Mouse (Mus musculus) cortical plate, adult 2 months (tissue): Measurements from ENCODE around the gene Pan3.

ENCODE experiments used
- CTCF ChIP-seq: fragments of 200-500 bp; IDR thresholded peaks from 2 replicates; pipeline ENCODE4 v1.5.1; 2011; ENCODE audit warnings: mild to moderate bottlenecking, control low read depth, low read length; ENCODE audit not compliant: insufficient read depth; ENCODE audit errors: extremely low read depth
- POLR2A ChIP-seq: fragments of 200-500 bp; IDR thresholded peaks from 2 replicates; pipeline ENCODE4 v1.6.1; 2011; ENCODE audit warnings: mild to moderate bottlenecking, low read length, control low read depth; ENCODE audit not compliant: insufficient read depth; ENCODE audit errors: extremely low read depth

GRCm38 (mm10) chr5:147466361-147466760, 36.4 kb downstream of the Pan3 start:
- TF ChIP-seq POLR2A (no peak), CTCF (no peak)
